Mouse (Mus musculus) heart, postnatal 0 days (tissue): ENCODE measurements around the gene Clrn3. TPM values are rescaled to one million over a fixed set of nuclear protein-coding genes. Genes with fewer than 3 reads are reported as not detected.

Experiments
- ATAC-seq: fragments of 200-750 bp; cut with Nextera tagmentation; 2 replicates; pipeline ENCODE4 v1.8.0; 2017; ENCODE audit warnings: low read depth, moderate number of reproducible peaks, moderate library complexity; ENCODE audit not compliant: insufficient read depth
- DNase-seq: peaks from one replicate; pipeline ENCODE4 v3.0.0-alpha.2; 2016; ENCODE audit warnings: low spot score
- H3K27ac ChIP-seq: fragments of 300-500 bp; sonication (generic); 2 replicates; pipeline ENCODE4 v1.5.1; 2014; ENCODE audit warnings: low read depth, mild to moderate bottlenecking
- H3K27me3 ChIP-seq: fragments of 300-500 bp; sonication (generic); 2 replicates; pipeline ENCODE4 v1.6.1; 2014; ENCODE audit warnings: low read length, mixed read lengths; ENCODE audit not compliant: control insufficient read depth, insufficient read depth
- H3K36me3 ChIP-seq: fragments of 300-500 bp; sonication (generic); replicated peaks from 2 replicates; pipeline ENCODE4 v1.6.1; 2014; ENCODE audit warnings: low read length, mixed read lengths; ENCODE audit not compliant: control insufficient read depth, insufficient read depth
- H3K4me1 ChIP-seq: fragments of 300-500 bp; sonication (generic); 2 replicates; pipeline ENCODE4 v1.6.1; 2014; ENCODE audit warnings: antibody characterized with exemption; ENCODE audit not compliant: control insufficient read depth, insufficient read depth
- H3K4me2 ChIP-seq: fragments of 300-500 bp; sonication (generic); 2 replicates; pipeline ENCODE4 v1.6.1; 2014; ENCODE audit warnings: low read depth, mild to moderate bottlenecking, low read length, moderate library complexity
- H3K4me3 ChIP-seq: fragments of 300-500 bp; sonication (generic); 2 replicates; pipeline ENCODE4 v1.5.1; 2014; ENCODE audit warnings: low read depth, low read length
- H3K9ac ChIP-seq: fragments of 300-500 bp; sonication (generic); replicated peaks from 2 replicates; pipeline ENCODE4 v1.6.1; 2014; ENCODE audit warnings: low read depth, low read length, mixed read lengths
- H3K9me3 ChIP-seq: fragments of 300-500 bp; sonication (generic); replicated peaks from 2 replicates; pipeline ENCODE4 v1.6.1; 2016; ENCODE audit warnings: low read length; ENCODE audit not compliant: control insufficient read depth
- CTCF ChIP-seq: IDR thresholded peaks from 2 replicates; pipeline ENCODE4 v1.5.1; 2016; ENCODE audit warnings: antibody characterized with exemption, control low read depth, low read depth
- EP300 ChIP-seq: IDR thresholded peaks from 2 replicates; pipeline ENCODE4 v1.6.1; 2016; ENCODE audit warnings: antibody characterized with exemption, low read depth
- WGBS: fragments of 180-500 bp; shearing (Covaris S2); extraction: QIAGEN DNeasy Blood & Tissue Kit; methylation state at CpG from one replicate; pipeline ENCODE4 v1.1.7; 2014; 5-methylcytosine and 5-hydroxymethylcytosine counted together
- polyA plus RNA-seq: library from polyadenylated mRNA; unstranded; fragments of >200 nt; fragmentation: Nextera tagmentation; extraction: Ambion mirVana; gene quantifications from 2 replicates; pipeline ENCODE4 v1.2.1, GENCODE M21; 2015
- total RNA-seq: library from RNA; depleted of rRNA; stranded (reverse); fragments of >200 nt; gene quantifications from 2 replicates; pipeline ENCODE4 v1.2.3, GENCODE M21; 2014; ENCODE audit warnings: low replicate concordance

Gene Clrn3
- total and polyA plus RNA-seq, 2 experiments from 2014 or later = not detected

DNA sequence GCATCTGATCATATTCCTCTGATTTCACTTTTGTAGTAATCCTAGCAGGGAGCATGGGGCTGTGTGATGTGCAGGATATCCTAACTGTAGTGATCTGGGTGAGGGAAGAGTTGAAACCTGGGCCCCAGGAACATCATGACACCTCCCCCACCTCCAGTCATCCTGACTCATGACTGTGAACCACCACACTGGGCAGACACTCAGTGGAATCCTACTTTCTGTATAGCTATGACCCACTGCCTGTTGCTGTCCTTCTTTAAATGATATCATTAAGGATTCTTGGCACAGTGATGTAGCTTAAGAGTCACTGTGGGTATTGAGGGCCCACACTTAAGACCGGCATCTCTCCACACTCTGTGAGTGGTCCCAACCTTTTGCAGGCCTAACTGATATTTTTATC is 39.1 kb upstream of the Clrn3 start:
- 43% methylated on average over 1 of the region's 1 CpGs for WGBS
- DNase-seq (no peak), ATAC-seq (no peak)
- Histone ChIP-seq H3K4me1 (no peaks in the 10 kb centered on the region), H3K27me3 (no peaks in the 10 kb centered on the region), H3K27ac (no peak overlapping the region), H3K9me3 (no peaks in the 10 kb centered on the region), H3K9ac (no peak overlapping the region), H3K4me2 (no peak overlapping the region), H3K36me3 (no peaks in the 10 kb centered on the region), H3K4me3 (no peak overlapping the region)
- TF ChIP-seq CTCF (no peak), EP300 (no peak)

DNA sequence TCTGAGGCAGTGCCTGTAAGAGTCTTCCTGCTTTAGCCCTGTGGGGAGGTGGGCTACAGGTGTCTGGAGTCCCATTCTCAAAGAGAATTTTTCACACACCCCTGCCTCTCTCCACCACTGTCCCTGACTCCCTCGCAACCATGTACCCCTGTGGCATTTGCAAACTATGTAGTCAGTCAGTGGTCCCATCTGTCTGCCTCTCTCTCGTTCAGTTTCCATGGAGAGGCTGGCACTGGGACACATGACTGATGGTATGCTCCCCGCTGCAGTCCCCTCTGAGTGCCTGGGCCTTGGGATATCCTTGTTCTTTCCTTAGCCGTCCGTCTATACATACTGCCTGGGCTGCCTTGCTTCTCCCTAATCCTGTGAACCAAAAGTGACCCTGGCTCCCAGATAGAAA is 37.6 kb upstream of the Clrn3 start:
- WGBS = 76% methylated on average over 5 of the region's 5 CpGs
- Histone ChIP-seq H3K36me3 (no peaks in the 10 kb centered on the region), H3K4me2 (no peak overlapping the region), H3K4me1 (no peaks in the 10 kb centered on the region), H3K27me3 (no peaks in the 10 kb centered on the region), H3K9me3 (no peaks in the 10 kb centered on the region), H3K27ac (no peak overlapping the region), H3K4me3 (no peak overlapping the region), H3K9ac (no peak overlapping the region)
- DNase-seq (no peak), ATAC-seq (no peak)
- TF ChIP-seq CTCF (no peak), EP300 (no peak)

DNA sequence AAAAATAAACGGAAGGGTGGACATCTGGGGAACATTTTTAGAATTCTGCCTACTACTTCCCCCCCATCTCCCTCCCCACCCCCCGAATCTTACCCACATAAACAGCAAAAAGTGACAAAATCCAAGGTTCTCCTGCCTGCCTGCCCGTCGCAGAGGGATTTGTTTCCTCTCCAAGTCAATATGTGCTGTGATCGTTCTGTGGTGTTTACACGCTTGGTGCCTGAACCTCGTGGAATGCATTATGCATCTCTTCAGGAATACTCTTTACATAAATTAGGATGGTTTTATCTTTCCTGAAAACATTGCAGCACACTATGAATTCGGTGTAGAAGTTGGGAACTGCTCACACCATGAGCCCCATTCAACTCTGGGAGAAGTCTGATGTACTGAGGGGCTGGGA is 35.6 kb upstream of the Clrn3 start:
- 81% methylated on average over 8 of the region's 8 CpGs for WGBS
- H3K36me3 ChIP-seq = no peaks in the 10 kb centered on the region
- H3K9me3 ChIP-seq = no peaks in the 10 kb centered on the region
- TF ChIP-seq CTCF (no peak), EP300 (no peak)
- H3K27me3 ChIP-seq = no peaks in the 10 kb centered on the region
- no peaks in the 10 kb centered on the region for H3K4me1 ChIP-seq
- no peak for DNase-seq
- ATAC-seq = no peak
- no peak overlapping the region for H3K4me2 ChIP-seq
- H3K4me3 ChIP-seq = no peak overlapping the region
- no peak overlapping the region for H3K27ac ChIP-seq
- no peak overlapping the region for H3K9ac ChIP-seq

DNA sequence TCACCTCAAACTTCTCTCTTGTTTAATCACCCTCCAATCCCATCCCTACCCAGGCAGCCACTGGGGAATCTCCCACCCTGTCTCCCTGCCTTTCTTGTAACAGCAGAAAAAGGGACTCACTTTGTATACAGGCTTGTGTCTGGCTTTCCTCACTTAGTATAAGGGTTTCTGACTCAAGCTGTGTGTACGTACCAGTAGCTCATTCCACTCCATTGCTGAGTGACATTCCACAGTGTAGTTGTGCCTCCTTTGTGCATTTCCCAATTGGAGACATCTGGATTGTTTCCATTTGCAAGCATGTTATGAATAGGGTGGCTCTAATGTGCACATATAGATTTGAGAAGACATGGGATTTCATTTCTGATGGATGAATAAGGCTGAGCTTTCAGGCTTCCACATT is 31.8 kb upstream of the Clrn3 start:
- Histone ChIP-seq H3K4me2 (no peak overlapping the region), H3K36me3 (no peaks in the 10 kb centered on the region), H3K4me1 (no peaks in the 10 kb centered on the region), H3K9me3 (no peaks in the 10 kb centered on the region), H3K4me3 (no peak overlapping the region), H3K9ac (no peak overlapping the region), H3K27me3 (no peaks in the 10 kb centered on the region), H3K27ac (no peak overlapping the region)
- WGBS = 48% methylated on average over 1 of the region's 1 CpGs
- no peak for TF ChIP-seq EP300
- no peak for TF ChIP-seq CTCF
- DNase-seq (no peak), ATAC-seq (no peak)

DNA sequence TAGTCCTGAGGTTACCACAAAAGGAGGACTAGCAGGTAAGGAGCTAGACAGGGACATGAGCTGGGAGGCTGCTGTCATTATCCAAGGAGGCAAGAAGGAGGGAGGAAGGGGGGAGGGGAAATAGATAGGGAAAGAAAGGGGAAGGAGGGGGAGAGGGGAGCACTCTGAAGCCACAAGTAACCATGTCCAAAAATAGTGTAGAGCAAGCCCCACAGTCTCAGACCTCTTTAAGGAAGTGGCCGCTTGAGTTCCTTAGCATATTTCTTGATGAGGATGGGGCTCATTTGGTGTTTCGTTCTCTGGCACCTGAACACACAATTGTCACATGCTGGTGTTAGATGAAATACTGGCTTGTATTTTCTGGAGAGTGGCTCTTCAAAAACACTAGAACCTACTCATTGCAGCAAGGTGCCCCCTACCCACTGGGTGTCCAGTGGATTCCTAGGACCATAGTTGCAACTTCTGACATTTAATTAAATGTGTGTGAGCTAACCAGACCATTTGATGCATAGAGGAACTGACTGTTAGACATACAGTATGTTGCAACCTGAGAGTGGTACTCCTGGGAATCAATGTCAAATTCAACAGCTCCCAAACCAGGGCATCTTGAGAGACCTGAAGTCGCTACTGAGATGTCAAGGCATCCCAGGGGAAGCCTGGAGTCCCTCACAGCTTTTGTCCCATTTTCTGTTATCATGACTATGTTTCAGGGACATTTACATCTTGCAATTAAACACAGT is 28.4 kb upstream of the Clrn3 start:
- DNase-seq (no peak), ATAC-seq (no peak)
- Histone ChIP-seq H3K4me3 (no peak overlapping the region), H3K9me3 (no peaks in the 10 kb centered on the region), H3K4me1 (peaks cover under 1% of the 10 kb centered on the region; the same call in 1 of the 2 replicates), H3K27me3 (no peaks in the 10 kb centered on the region), H3K27ac (no peak overlapping the region), H3K36me3 (no peaks in the 10 kb centered on the region), H3K9ac (no peak overlapping the region), H3K4me2 (no peak overlapping the region)
- WGBS = 67% methylated on average over 3 of the region's 3 CpGs
- no peak for TF ChIP-seq EP300
- TF ChIP-seq CTCF = no peak

DNA sequence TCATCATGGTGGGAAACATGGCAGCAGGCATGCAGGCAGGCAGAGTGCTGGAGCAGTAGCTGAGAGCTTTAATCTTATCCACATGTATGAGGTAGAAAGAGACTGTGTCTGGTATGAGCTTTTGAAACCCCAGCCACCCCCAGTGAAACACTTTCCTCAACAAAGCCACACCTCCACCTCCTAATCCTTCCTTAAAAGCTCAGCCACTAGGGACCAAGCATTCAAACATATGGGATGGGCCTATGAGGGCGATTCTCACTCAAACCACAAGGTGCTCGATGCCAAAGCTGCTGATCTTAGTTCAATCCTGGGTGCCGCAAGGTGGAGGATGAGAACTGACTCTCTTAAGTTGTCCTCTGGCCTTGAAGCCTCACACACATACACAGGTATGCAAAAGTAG is 25.1 kb upstream of the Clrn3 start:
- Histone ChIP-seq H3K4me1 (peaks cover 8% of the 10 kb centered on the region), H3K9me3 (no peaks in the 10 kb centered on the region), H3K9ac (no peak overlapping the region), H3K36me3 (no peaks in the 10 kb centered on the region), H3K27me3 (no peaks in the 10 kb centered on the region), H3K4me3 (no peak overlapping the region), H3K4me2 (no peak overlapping the region), H3K27ac (no peak overlapping the region)
- ATAC-seq = no peak
- WGBS = 70% methylated on average over 3 of the region's 3 CpGs
- no peak for TF ChIP-seq EP300
- no peak for TF ChIP-seq CTCF
- DNase-seq = no peak
